Mouse (Mus musculus): ENCODE measurements around the gene Ubb.
A peak's percentile ranks its signal among the peaks of the same experiment; 100 is the strongest.
"Not testable (repeated sequence)": the region's sequence is repeated elsewhere in the genome, so short reads cannot be mapped to it uniquely, and the experiment has no call there.

Gene Ubb

GRCm38 (mm10) chr11:62550727-62551225 lies at the start of gene Ubb:
TSS of gene Ubb (plus strand) at chr11:62551171.
- peak; percentile 100 for DNase-seq (ENCODE audit: low read depth, low spot score)

GRCm38 (mm10) chr11:62507683-62508082 lies 43.3 kb upstream of the Ubb start:
- no peak for DNase-seq (ENCODE audit: low read depth, low spot score)

DNA sequence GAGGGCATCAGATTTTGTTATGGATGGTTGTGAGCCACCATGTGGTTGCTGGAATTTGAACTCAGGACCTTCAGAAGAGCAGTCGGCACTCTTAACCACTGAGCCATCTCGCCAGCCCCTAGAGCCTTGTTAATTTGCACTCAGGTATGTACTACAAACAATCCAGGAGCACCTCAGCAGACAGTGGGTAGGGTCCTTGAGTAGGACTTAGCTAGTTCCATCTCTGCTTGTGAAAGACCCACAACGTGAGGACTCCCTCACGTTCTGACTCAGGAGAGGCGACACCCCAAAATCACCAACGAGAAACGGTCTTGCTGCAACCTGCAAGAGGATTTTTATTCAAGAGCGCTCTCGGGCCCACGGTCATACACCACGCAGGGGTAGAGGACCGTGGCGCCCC lies 42.6 kb upstream of the Ubb start:
- not testable (repeated sequence) for DNase-seq (ENCODE audit: low read depth, low spot score)

- DNase-seq (ENCODE audit: low read depth, low spot score) = not testable (repeated sequence)
Measured at GRCm38 (mm10) chr11:62508816-62509215, 42.2 kb upstream of the Ubb start.

- DNase-seq (ENCODE audit: low read depth, low spot score) = no peak
Measured at GRCm38 (mm10) chr11:62509571-62509970, 41.4 kb upstream of the Ubb start.

GRCm38 (mm10) chr11:62510956-62511355 lies 40.0 kb upstream of the Ubb start:
- no peak for DNase-seq (ENCODE audit: low read depth, low spot score)

DNA sequence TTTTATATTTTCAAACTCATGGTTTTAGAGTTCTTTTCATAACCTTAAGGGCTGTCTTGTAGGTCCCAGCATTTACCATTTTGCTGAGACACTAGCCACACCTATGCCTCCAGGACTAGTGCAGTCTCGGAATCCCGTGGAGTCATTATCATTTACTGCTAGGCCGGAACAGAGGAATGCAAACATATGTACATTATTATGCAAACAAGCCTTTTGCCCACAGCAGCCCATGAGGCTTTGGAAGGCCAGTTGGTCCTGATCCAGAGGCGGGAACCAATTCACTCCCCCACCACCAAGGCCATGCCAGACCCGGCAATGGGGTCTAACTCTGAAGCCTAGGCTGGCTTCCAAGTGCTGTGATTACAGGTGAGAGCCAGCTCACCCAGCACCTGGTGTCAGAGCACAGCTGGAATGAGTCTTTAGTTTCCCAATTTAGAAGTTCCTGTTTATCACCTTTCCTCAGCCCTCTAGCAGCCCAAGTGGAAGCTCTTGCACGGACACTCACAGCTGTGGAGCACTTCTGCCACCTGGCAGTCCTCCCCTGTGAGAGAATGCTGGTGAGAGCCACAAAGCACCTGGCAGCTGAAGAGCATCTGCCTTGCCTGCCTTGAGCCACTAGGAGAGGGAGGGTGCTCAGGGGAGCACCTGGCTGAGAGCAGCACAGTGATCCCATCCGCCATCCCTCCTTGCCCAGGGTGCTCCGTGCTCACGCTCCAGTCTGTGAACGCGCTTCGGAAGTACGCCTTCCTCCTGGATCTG lies 39.3 kb upstream of the Ubb start:
- no peak for DNase-seq (ENCODE audit: low read depth, low spot score)

- DNase-seq (ENCODE audit: low read depth, low spot score) = no peak
Measured at GRCm38 (mm10) chr11:62512529-62513080, 38.4 kb upstream of the Ubb start.

DNA sequence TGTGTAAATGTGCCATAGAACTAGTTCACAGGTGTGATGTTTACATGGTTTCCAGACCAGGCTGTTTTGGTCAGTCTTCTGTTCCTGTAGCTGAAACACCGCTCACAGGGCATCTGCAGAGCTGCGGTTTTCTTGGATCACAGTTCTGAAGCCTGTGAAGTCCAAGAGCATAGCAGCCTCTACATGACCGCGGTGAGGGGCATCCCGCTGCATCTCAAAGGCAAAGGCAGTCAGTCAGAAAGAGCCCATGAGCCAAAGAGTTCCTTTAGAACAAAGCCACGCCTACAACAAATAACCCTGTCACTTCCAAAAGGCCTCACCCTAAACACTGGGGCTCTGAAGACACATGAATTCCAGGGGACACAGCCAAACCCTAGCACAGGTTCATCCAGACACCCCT lies 37.7 kb upstream of the Ubb start:
- DNase-seq (ENCODE audit: low read depth, low spot score) = no peak

DNA sequence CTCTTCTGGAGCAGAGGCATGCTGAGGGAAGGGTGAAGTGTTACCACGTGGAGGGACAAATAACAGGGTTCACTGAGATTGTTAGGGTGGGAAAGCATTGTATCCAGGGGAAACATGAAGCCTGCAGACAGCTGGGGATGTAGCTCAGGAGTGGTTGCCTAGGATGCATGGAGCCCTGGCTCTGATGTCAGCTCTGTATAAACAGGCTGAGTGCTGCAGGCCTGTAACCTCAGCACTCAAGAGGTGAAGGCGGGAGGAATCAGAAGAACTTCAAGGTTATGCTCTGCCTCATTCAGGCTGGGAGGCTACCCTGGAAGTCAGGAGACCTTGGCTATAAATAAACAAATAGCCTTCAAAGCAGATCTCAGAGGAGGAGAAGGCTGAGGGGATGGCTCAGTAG lies 32.0 kb upstream of the Ubb start:
- no peak for DNase-seq (ENCODE audit: low read depth, low spot score)

DNA sequence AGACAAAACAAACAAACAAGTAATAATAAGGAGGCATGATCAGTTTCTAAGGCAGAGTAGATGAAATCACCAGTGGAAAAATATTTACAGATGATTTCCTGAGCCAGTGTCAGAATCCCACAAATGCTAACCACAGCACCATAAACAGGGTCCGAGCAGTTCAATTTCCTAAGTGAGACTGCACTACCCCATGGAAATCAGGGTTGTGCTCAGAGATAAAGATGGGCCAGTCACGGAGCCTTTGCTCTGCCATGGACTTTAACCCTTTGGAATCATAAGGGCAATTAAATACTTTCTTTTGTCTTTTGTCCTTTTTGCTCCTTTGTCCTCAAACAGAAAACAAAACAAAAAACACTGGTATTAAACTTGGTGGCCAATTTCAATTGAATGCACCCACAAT lies 28.7 kb upstream of the Ubb start:
- DNase-seq (ENCODE audit: low read depth, low spot score) = no peak

- no peak for DNase-seq (ENCODE audit: low read depth, low spot score)
Measured at GRCm38 (mm10) chr11:62537089-62537488, 13.9 kb upstream of the Ubb start.

DNA sequence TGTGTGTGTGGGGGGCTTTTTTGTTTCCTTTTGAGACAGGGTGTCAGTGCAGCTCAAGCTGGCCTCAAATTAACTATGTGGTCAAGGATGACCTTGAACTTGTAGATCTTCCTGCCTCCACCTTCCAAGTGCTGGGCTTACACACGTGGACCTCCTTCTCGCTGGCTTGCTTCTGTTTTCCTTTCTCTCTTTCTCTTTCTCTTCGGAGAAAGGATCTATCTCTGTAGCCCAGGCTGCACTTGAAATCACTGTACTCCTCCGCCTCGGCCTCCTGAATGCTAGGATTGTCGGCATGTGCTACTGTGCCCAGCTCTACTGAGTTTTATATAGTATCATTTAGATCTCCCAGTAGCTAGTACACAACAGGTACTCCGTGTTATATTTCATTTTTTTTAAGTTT lies 13.4 kb upstream of the Ubb start:
- DNase-seq (ENCODE audit: low read depth, low spot score) = no peak

- DNase-seq (ENCODE audit: low read depth, low spot score) = peak; percentile 31
Measured at GRCm38 (mm10) chr11:62538321-62539088, 12.5 kb upstream of the Ubb start.

GRCm38 (mm10) chr11:62539089-62539890 lies 11.7 kb upstream of the Ubb start, which contains the start of gene Cenpv:
TSS of gene Cenpv (minus strand) at chr11:62539261.
- DNase-seq (ENCODE audit: low read depth, low spot score) = no peak

- no peak for DNase-seq (ENCODE audit: low read depth, low spot score)
Measured at GRCm38 (mm10) chr11:62540167-62540566, 10.8 kb upstream of the Ubb start.

DNA sequence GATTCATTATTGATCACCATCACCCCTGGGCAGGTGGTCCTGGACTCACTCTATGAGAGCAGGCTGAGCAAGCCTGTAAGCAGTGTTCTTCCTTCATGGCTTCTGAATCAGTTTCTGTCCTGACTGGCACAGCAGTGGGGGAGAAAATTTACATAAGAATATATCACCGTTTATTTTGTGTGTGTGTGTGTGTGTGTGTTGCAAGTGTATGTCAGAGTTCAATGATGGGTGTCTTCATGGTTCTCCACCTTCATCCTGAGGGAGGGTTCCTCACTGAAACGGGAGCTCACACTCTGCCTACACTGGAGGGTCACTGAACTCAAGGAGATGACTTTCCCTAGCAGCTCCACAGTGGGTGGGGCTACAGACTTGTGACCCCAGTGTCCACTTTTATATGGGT lies 10.0 kb upstream of the Ubb start:
- DNase-seq (ENCODE audit: low read depth, low spot score) = no peak

- no peak for DNase-seq (ENCODE audit: low read depth, low spot score)
Measured at GRCm38 (mm10) chr11:62541581-62541980, 9.4 kb upstream of the Ubb start.

GRCm38 (mm10) chr11:62543991-62544390 lies 7.0 kb upstream of the Ubb start:
- DNase-seq (ENCODE audit: low read depth, low spot score) = no peak

- DNase-seq (ENCODE audit: low read depth, low spot score) = no peak
Measured at GRCm38 (mm10) chr11:62549782-62550181, 1.2 kb upstream of the Ubb start.

- DNase-seq (ENCODE audit: low read depth, low spot score) = peak; percentile 40
Measured at GRCm38 (mm10) chr11:62550227-62550685, 715 bp upstream of the Ubb start.
